Mouse (Mus musculus): ENCODE measurements around the gene Fbxl16. TPM values are rescaled to one million over a fixed set of nuclear protein-coding genes. Genes with fewer than 3 reads are reported as not detected.

Gene Fbxl16
- polyA plus RNA-seq, 1 experiment from 2014 or later, result 2.8 TPM

- H3K9me3 ChIP-seq (replicated peaks; ENCODE audit: control insufficient read depth, low read length), result no peaks in the 10 kb centered on the region
- 0 out of 2 replicates have a peak, but pooled peaks cover 3% of the 10 kb centered on the region for H3K36me3 ChIP-seq (ENCODE audit: control insufficient read depth, insufficient read depth, low read length)
- no peak overlapping the region for H3K9ac ChIP-seq (ENCODE audit: low read length)
- 89% methylated on average over 14 of the region's 14 CpGs for WGBS
- ATAC-seq (ENCODE audit: insufficient read depth, low FRiP score), result no peak
- H3K4me2 ChIP-seq (ENCODE audit: low read depth, low read length), result no peak overlapping the region
- H3K27me3 ChIP-seq (ENCODE audit: control insufficient read depth, insufficient read depth, low read length), result no peaks in the 10 kb centered on the region
- H3K27ac ChIP-seq (ENCODE audit: low read length), result no peak overlapping the region
- no peak overlapping the region for H3K4me3 ChIP-seq (replicated peaks; ENCODE audit: low read length)
- H3K4me1 ChIP-seq (ENCODE audit: control insufficient read depth, insufficient read depth, low read length), result peaks cover 22% of the 10 kb centered on the region
Observed at GRCm38 (mm10) chr17:25864311-25864710, 55.4 kb downstream of the Fbxl16 start.

GRCm38 (mm10) chr17:25865288-25865687, 56.4 kb downstream of the Fbxl16 start:
- Histone ChIP-seq H3K27ac (ENCODE audit: low read length) (peak overlapping the region; percentile 39; the same call in 1 of the 2 replicates), H3K4me3 (replicated peaks; ENCODE audit: low read length) (no peak overlapping the region), H3K27me3 (ENCODE audit: control insufficient read depth, insufficient read depth, low read length) (no peaks in the 10 kb centered on the region), H3K4me2 (ENCODE audit: low read depth, low read length) (peak overlapping the region; percentile 23; the same call in 1 of the 2 replicates), H3K9ac (ENCODE audit: low read length) (no peak overlapping the region; the same call in 1 of the 2 replicates), H3K36me3 (ENCODE audit: control insufficient read depth, insufficient read depth, low read length) (0 out of 2 replicates have a peak, but pooled peaks cover 3% of the 10 kb centered on the region), H3K9me3 (replicated peaks; ENCODE audit: control insufficient read depth, low read length) (no peaks in the 10 kb centered on the region), H3K4me1 (ENCODE audit: control insufficient read depth, insufficient read depth, low read length) (peaks cover 20% of the 10 kb centered on the region)
- peak; percentile 23; the same call in 1 of the 2 replicates for ATAC-seq (ENCODE audit: insufficient read depth, low FRiP score)
- 85% methylated on average over 11 of the region's 11 CpGs for WGBS

- Histone ChIP-seq H3K4me1 (ENCODE audit: control insufficient read depth, insufficient read depth, low read length) (peaks cover 13% of the 10 kb centered on the region; the same call in 1 of the 2 replicates), H3K36me3 (ENCODE audit: control insufficient read depth, insufficient read depth, low read length) (0 out of 2 replicates have a peak, but pooled peaks cover 3% of the 10 kb centered on the region), H3K9ac (ENCODE audit: low read length) (no peak overlapping the region), H3K4me2 (ENCODE audit: low read depth, low read length) (no peak overlapping the region), H3K9me3 (replicated peaks; ENCODE audit: control insufficient read depth, low read length) (no peaks in the 10 kb centered on the region), H3K27me3 (ENCODE audit: control insufficient read depth, insufficient read depth, low read length) (no peaks in the 10 kb centered on the region), H3K27ac (ENCODE audit: low read length) (peak overlapping the region; percentile 39; the same call in 1 of the 2 replicates), H3K4me3 (replicated peaks; ENCODE audit: low read length) (no peak overlapping the region)
- 86% methylated on average over 3 of the region's 3 CpGs for WGBS
- no peak for ATAC-seq (ENCODE audit: insufficient read depth, low FRiP score)
Observed at GRCm38 (mm10) chr17:25866172-25866571, 57.3 kb downstream of the Fbxl16 start.

DNA sequence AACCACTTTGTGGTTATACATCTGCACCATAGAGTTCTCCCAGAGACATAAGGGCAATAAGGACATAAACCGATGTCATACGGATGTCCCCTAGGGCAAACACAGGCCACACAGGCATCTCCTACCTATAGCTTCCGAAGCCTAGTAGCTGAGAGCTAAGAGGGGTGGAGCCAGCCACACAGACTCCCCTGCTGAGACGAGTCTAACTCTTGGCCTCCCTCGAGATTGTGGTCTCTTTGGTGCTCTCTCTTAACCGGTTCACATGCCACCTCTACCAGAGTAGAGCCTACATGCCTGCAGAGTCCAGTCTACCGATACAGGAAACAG, 58.6 kb downstream of the Fbxl16 start:
- Histone ChIP-seq H3K27ac (ENCODE audit: low read length) (peak overlapping the region; percentile 80), H3K9me3 (replicated peaks; ENCODE audit: control insufficient read depth, low read length) (no peaks in the 10 kb centered on the region), H3K4me2 (ENCODE audit: low read depth, low read length) (peak overlapping the region; percentile 92), H3K27me3 (ENCODE audit: control insufficient read depth, insufficient read depth, low read length) (no peaks in the 10 kb centered on the region), H3K36me3 (ENCODE audit: control insufficient read depth, insufficient read depth, low read length) (0 out of 2 replicates have a peak, but pooled peaks cover 3% of the 10 kb centered on the region), H3K4me3 (replicated peaks; ENCODE audit: low read length) (peak overlapping the region; percentile 86), H3K4me1 (ENCODE audit: control insufficient read depth, insufficient read depth, low read length) (peaks cover 8% of the 10 kb centered on the region; the same call in 1 of the 2 replicates), H3K9ac (ENCODE audit: low read length) (peak overlapping the region; percentile 79)
- no peak for ATAC-seq (ENCODE audit: insufficient read depth, low FRiP score)
- 17% methylated on average over 7 of the region's 7 CpGs for WGBS

DNA sequence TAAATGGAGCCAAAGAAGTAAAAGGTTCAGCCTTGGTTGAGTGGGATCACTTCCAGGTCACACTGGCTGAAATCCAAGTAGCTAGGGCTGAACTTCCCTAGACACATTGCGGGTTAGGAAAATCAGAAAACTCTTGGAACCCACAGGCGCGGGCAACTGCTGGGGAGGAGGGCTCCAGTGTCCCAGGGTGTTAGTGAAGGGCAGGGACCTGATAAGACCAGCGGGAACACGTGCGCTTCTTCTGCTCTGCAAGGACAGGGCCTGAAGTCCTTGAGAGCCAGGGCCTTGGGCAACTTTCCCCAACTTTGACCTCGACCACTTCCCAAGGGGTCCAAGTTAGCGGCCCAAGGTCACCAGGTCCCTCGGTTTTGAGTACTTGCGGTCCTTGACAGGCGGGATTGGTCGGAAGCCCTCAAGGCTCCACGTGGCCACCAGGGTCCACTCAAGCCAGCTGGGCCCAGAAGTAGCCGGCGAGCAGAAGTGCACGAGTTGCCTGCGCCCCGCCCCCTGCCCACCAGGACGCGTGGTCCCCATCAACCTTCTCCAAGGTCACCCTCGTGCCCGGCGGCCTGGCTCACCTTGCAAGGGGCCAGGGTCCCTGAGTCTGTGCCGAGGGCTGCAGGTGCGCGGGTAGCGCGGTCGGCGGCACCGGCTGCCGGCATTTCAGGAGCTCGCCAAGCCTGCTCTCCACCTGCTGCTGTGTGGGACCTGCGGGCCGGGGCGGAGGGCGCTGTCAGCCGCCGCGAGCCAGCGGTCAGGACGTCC, 59.1 kb downstream of the Fbxl16 start:
- WGBS, result under 1% methylated on average over 42 of the region's 42 CpGs
- Histone ChIP-seq H3K9ac (ENCODE audit: low read length) (peak overlapping the region; percentile 79), H3K4me1 (ENCODE audit: control insufficient read depth, insufficient read depth, low read length) (peaks cover 8% of the 10 kb centered on the region; the same call in 1 of the 2 replicates), H3K4me3 (replicated peaks; ENCODE audit: low read length) (peak overlapping the region; percentile 86), H3K27me3 (ENCODE audit: control insufficient read depth, insufficient read depth, low read length) (no peaks in the 10 kb centered on the region), H3K27ac (ENCODE audit: low read length) (peak overlapping the region; percentile 80), H3K4me2 (ENCODE audit: low read depth, low read length) (peak overlapping the region; percentile 92), H3K9me3 (replicated peaks; ENCODE audit: control insufficient read depth, low read length) (no peaks in the 10 kb centered on the region), H3K36me3 (ENCODE audit: control insufficient read depth, insufficient read depth, low read length) (0 out of 2 replicates have a peak, but pooled peaks cover 3% of the 10 kb centered on the region)
- ATAC-seq (ENCODE audit: insufficient read depth, low FRiP score), result peak; percentile 28; the same call in 1 of the 2 replicates

DNA sequence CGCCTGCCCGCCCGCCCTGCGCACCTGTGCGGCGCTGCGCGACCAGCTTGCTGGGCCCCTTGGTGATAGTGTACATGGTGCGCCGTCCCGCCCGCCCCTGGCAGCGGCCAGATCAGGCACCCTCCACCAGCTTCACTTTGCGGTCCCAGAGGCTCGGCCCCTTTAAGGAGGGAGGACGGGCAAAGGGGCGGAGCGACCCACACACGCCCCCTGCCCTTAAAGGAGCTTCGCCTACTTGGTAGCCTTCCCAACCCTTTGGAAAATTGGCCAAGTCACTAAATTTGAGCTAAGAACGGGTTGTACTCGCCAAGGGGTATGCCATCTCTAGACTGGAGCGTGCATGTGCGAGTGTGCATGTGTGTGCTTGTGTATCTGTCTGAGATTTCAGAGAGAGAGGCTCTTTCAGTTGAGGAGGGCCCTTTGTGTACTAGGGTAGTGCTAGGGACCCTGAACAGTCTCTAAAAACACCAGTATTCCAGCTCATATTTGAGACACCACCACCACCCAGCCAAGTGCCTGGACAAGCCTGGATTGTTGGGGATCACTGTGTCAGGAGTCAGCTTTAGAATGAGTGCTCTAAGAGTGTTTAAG, 59.8 kb downstream of the Fbxl16 start, which contains the start of gene Mcrip2:
Gene Mcrip2, minus strand, starts transcription at position 164 of the 591 bp plus-strand sequence.
- peak; percentile 81 for ATAC-seq (ENCODE audit: insufficient read depth, low FRiP score)
- peak within 1 kb of the TSS; percentile 79 for H3K9ac ChIP-seq (ENCODE audit: low read length)
- H3K4me1 ChIP-seq (ENCODE audit: control insufficient read depth, insufficient read depth, low read length), result peaks cover 8% of the 10 kb centered on the region; the same call in 1 of the 2 replicates
- H3K9me3 ChIP-seq (replicated peaks; ENCODE audit: control insufficient read depth, low read length), result no peaks in the 10 kb centered on the region
- H3K27me3 ChIP-seq (ENCODE audit: control insufficient read depth, insufficient read depth, low read length), result no peaks in the 10 kb centered on the region
- H3K4me3 ChIP-seq (replicated peaks; ENCODE audit: low read length), result peak within 1 kb of the TSS; percentile 86
- under 1% methylated on average over 24 of the region's 24 CpGs for WGBS
- H3K27ac ChIP-seq (ENCODE audit: low read length), result peak within 1 kb of the TSS; percentile 80
- no peaks in the 10 kb centered on the region for H3K36me3 ChIP-seq (ENCODE audit: control insufficient read depth, insufficient read depth, low read length)
- H3K4me2 ChIP-seq (ENCODE audit: low read depth, low read length), result peak within 1 kb of the TSS; percentile 92

DNA sequence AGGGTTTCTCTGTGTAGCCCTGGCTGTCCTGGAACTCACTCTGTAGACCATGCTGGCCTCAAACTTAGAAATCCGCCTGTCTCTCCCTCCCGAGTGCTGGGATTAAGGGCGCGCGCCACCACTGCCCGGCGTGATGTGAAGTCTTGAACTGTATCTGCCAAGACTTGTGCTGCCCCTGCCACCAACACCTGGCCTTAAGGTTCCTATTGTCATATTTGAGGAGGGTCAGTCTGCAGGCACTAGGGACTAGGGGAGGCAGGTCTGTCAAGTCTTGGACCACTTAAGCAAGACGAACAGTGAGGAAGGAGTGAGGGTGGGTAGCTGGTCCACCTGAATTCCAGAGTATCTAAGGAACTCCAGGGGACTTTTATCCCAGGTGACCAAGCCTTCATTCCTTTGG, 60.6 kb downstream of the Fbxl16 start:
- 83% methylated on average over 8 of the region's 8 CpGs for WGBS
- Histone ChIP-seq H3K4me1 (ENCODE audit: control insufficient read depth, insufficient read depth, low read length) (peaks cover 14% of the 10 kb centered on the region), H3K4me2 (ENCODE audit: low read depth, low read length) (no peak overlapping the region), H3K9me3 (replicated peaks; ENCODE audit: control insufficient read depth, low read length) (no peaks in the 10 kb centered on the region), H3K9ac (ENCODE audit: low read length) (no peak overlapping the region), H3K27me3 (ENCODE audit: control insufficient read depth, insufficient read depth, low read length) (no peaks in the 10 kb centered on the region), H3K27ac (ENCODE audit: low read length) (no peak overlapping the region), H3K36me3 (ENCODE audit: control insufficient read depth, insufficient read depth, low read length) (no peaks in the 10 kb centered on the region), H3K4me3 (replicated peaks; ENCODE audit: low read length) (no peak overlapping the region)
- ATAC-seq (ENCODE audit: insufficient read depth, low FRiP score), result no peak

GRCm38 (mm10) chr17:25869954-25870353, 61.1 kb downstream of the Fbxl16 start:
- ATAC-seq (ENCODE audit: insufficient read depth, low FRiP score), result no peak
- Histone ChIP-seq H3K27ac (ENCODE audit: low read length) (no peak overlapping the region), H3K4me3 (replicated peaks; ENCODE audit: low read length) (no peak overlapping the region), H3K4me1 (ENCODE audit: control insufficient read depth, insufficient read depth, low read length) (peaks cover 15% of the 10 kb centered on the region), H3K4me2 (ENCODE audit: low read depth, low read length) (no peak overlapping the region), H3K9me3 (replicated peaks; ENCODE audit: control insufficient read depth, low read length) (no peaks in the 10 kb centered on the region), H3K27me3 (ENCODE audit: control insufficient read depth, insufficient read depth, low read length) (no peaks in the 10 kb centered on the region), H3K9ac (ENCODE audit: low read length) (no peak overlapping the region), H3K36me3 (ENCODE audit: control insufficient read depth, insufficient read depth, low read length) (no peaks in the 10 kb centered on the region)
- WGBS, result 88% methylated on average over 2 of the region's 2 CpGs

Measured in stomach, embryonic 16.5 days (tissue).